Mouse (Mus musculus): ENCODE measurements at regions not wholly inside any gene's neighbourhood (a gene's known extent, or its start where the extent isn't known, plus 50 kb on each side); places are given as distances from the start of the nearest gene placed in this dataset.

- ATAC-seq (replicated peaks; ENCODE audit: poor library complexity) = no peak
Observed at GRCm38 (mm10) chr19:26472659-26473058, 132.2 kb upstream of the Smarca2 start.

- no peak for ATAC-seq (replicated peaks; ENCODE audit: poor library complexity)
Observed at GRCm38 (mm10) chr19:26473211-26473610, 131.6 kb upstream of the Smarca2 start.

- no peak for ATAC-seq (replicated peaks; ENCODE audit: poor library complexity)
Observed at GRCm38 (mm10) chr19:26475197-26475596, 129.7 kb upstream of the Smarca2 start.

GRCm38 (mm10) chr19:26475754-26476153, 129.1 kb upstream of the Smarca2 start:
- no peak for ATAC-seq (replicated peaks; ENCODE audit: poor library complexity)

- no peak for ATAC-seq (replicated peaks; ENCODE audit: poor library complexity)
Observed at GRCm38 (mm10) chr19:26478055-26478737, 126.7 kb upstream of the Smarca2 start.

- no peak for ATAC-seq (replicated peaks; ENCODE audit: poor library complexity)
Observed at GRCm38 (mm10) chr19:26484322-26484721, 120.5 kb upstream of the Smarca2 start.

- ATAC-seq (replicated peaks; ENCODE audit: poor library complexity) = no peak
Observed at GRCm38 (mm10) chr19:26492806-26493205, 112.0 kb upstream of the Smarca2 start.

- no peak for ATAC-seq (replicated peaks; ENCODE audit: poor library complexity)
Observed at GRCm38 (mm10) chr19:26501064-26501463, 103.8 kb upstream of the Smarca2 start.

- peak; percentile 34; the same call in 1 of the 2 replicates for ATAC-seq (replicated peaks; ENCODE audit: poor library complexity)
Observed at GRCm38 (mm10) chr19:26504027-26504426, 100.8 kb upstream of the Smarca2 start.

- peak; percentile 66 for ATAC-seq (replicated peaks; ENCODE audit: poor library complexity)
Observed at GRCm38 (mm10) chr19:26506802-26507201, 98.0 kb upstream of the Smarca2 start.

GRCm38 (mm10) chr19:26507986-26508385, 96.9 kb upstream of the Smarca2 start:
- ATAC-seq (replicated peaks; ENCODE audit: poor library complexity) = no peak

GRCm38 (mm10) chr19:26508616-26509015, 96.2 kb upstream of the Smarca2 start:
- no peak for ATAC-seq (replicated peaks; ENCODE audit: poor library complexity)

GRCm38 (mm10) chr19:26509240-26509639, 95.6 kb upstream of the Smarca2 start:
- ATAC-seq (replicated peaks; ENCODE audit: poor library complexity) = no peak

GRCm38 (mm10) chr19:26510185-26510584, 94.7 kb upstream of the Smarca2 start:
- no peak for ATAC-seq (replicated peaks; ENCODE audit: poor library complexity)

- ATAC-seq (replicated peaks; ENCODE audit: poor library complexity) = no peak
Observed at GRCm38 (mm10) chr19:26510887-26511286, 94.0 kb upstream of the Smarca2 start.

GRCm38 (mm10) chr19:26511756-26512155, 93.1 kb upstream of the Smarca2 start:
- ATAC-seq (replicated peaks; ENCODE audit: poor library complexity) = no peak

GRCm38 (mm10) chr19:26524583-26524982, 80.3 kb upstream of the Smarca2 start:
- no peak for ATAC-seq (replicated peaks; ENCODE audit: poor library complexity)

- ATAC-seq (replicated peaks; ENCODE audit: poor library complexity) = no peak
Observed at GRCm38 (mm10) chr19:26531390-26531789, 73.5 kb upstream of the Smarca2 start.

GRCm38 (mm10) chr19:26532509-26532908, 72.3 kb upstream of the Smarca2 start:
- ATAC-seq (replicated peaks; ENCODE audit: poor library complexity) = no peak

GRCm38 (mm10) chr19:26545671-26546070, 59.2 kb upstream of the Smarca2 start:
- no peak for ATAC-seq (replicated peaks; ENCODE audit: poor library complexity)

- no peak for ATAC-seq (replicated peaks; ENCODE audit: poor library complexity)
Observed at GRCm38 (mm10) chr19:26547522-26547921, 57.3 kb upstream of the Smarca2 start.

- ATAC-seq (replicated peaks; ENCODE audit: poor library complexity) = no peak
Observed at GRCm38 (mm10) chr19:26548562-26549270, 56.1 kb upstream of the Smarca2 start.

Data from megakaryocyte progenitor cell, adult 5-6 weeks (primary cell).